ENCODE assay signal across 26 mouse cellular contexts in the genomic region with DNA sequence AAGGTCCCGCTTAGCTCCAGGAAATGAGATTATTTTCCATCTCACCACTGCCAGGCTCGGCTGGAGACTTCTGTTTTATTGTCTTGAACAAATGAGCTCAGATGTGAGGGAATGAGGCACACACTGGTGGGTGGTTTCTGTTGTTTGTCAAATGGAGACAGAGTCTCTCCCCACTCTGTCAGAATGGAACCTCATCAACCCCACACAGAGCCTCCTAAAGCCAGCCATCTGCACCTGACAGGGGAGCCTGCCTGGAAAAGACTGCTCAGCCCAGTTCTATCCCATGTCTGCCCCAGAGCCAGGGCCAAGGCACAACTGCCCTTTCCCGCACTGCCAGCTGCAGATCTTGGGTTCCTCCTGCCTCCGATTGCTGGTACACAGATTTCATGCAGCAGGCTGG. TPM values are rescaled to one million over a fixed set of nuclear protein-coding genes. Genes with fewer than 3 reads are reported as not detected.
DNase-seq lines count a peak whose midpoint lies in the region; ATAC-seq and TF ChIP-seq lines count a peak whose summit lies in the region.
"Had no signal": no experiment of that assay in that cellular context is flagged by ENCODE, and none has a peak within 500 bp of the region (broad histone marks: within the 10 kb centered on the region; RNA-seq: fewer than 3 reads in every experiment).

No protein-coding gene starts in this region.

- H3K4me2 ChIP-seq in forebrain, embryonic 15.5 days (replicated peaks) = no peak overlapping the region
- H3K4me2 ChIP-seq in forebrain, postnatal 0 days (ENCODE audit: low read depth) = no peak overlapping the region
- no peak overlapping the region for H3K4me2 ChIP-seq in hindbrain, embryonic 16.5 days (ENCODE audit: low read length)
- H3K4me2 ChIP-seq in midbrain, postnatal 0 days (ENCODE audit: low read depth, low read length, poor library complexity, severe bottlenecking) = no peak overlapping the region
- no peak overlapping the region for H3K4me2 ChIP-seq in midbrain, embryonic 15.5 days
- H3K4me2 ChIP-seq in neural tube, embryonic 15.5 days = no peak overlapping the region
- H3K4me2 ChIP-seq: kidney, embryonic 15.5 days; liver, embryonic 11.5 days; midbrain, embryonic 13.5 days had no signal

- 66% methylated on average over 4 of the region's 4 CpGs for WGBS in forebrain, embryonic 15.5 days
- 75% methylated on average over 4 of the region's 4 CpGs for WGBS in forebrain, postnatal 0 days
- WGBS in hindbrain, embryonic 16.5 days = 59% methylated on average over 4 of the region's 4 CpGs
- 74% methylated on average over 4 of the region's 4 CpGs for WGBS in hindbrain, embryonic 10.5 days
- WGBS in midbrain, postnatal 0 days = 59% methylated on average over 4 of the region's 4 CpGs
- WGBS in midbrain, embryonic 15.5 days = 74% methylated on average over 4 of the region's 4 CpGs
- 47% methylated on average over 4 of the region's 4 CpGs for WGBS in neural tube, embryonic 15.5 days

- H3K4me1 ChIP-seq in forebrain, embryonic 15.5 days = no peaks in the 10 kb centered on the region
- no peaks in the 10 kb centered on the region for H3K4me1 ChIP-seq in forebrain, postnatal 0 days (ENCODE audit: insufficient read depth)
- H3K4me1 ChIP-seq in hindbrain, embryonic 16.5 days (ENCODE audit: control insufficient read depth, insufficient read depth, low read depth, low read length) = no peaks in the 10 kb centered on the region
- H3K4me1 ChIP-seq in hindbrain, embryonic 10.5 days (replicated peaks) = peaks cover 5% of the 10 kb centered on the region
- H3K4me1 ChIP-seq in midbrain, postnatal 0 days (ENCODE audit: insufficient read depth, low read length) = no peaks in the 10 kb centered on the region
- no peaks in the 10 kb centered on the region for H3K4me1 ChIP-seq in midbrain, embryonic 15.5 days
- H3K4me1 ChIP-seq in neural tube, embryonic 15.5 days = no peaks in the 10 kb centered on the region
- H3K4me1 ChIP-seq: embryonic facial prominence, embryonic 10.5 days; kidney, embryonic 15.5 days; midbrain, embryonic 13.5 days had no signal

- H3K4me3 ChIP-seq in forebrain, embryonic 15.5 days = no peak overlapping the region
- H3K4me3 ChIP-seq in forebrain, postnatal 0 days (ENCODE audit: low read depth, low read length) = no peak overlapping the region
- H3K4me3 ChIP-seq in hindbrain, embryonic 16.5 days (ENCODE audit: low read length) = no peak overlapping the region
- no peak overlapping the region for H3K4me3 ChIP-seq in hindbrain, embryonic 10.5 days
- H3K4me3 ChIP-seq in midbrain, postnatal 0 days (ENCODE audit: low read depth, low read length) = no peak overlapping the region
- no peak overlapping the region for H3K4me3 ChIP-seq in midbrain, embryonic 15.5 days
- H3K4me3 ChIP-seq in neural tube, embryonic 15.5 days (replicated peaks) = no peak overlapping the region
- H3K4me3 ChIP-seq: embryonic facial prominence, embryonic 10.5 days; kidney, embryonic 15.5 days; megakaryocyte, embryonic 14.5 days; midbrain, embryonic 13.5 days had no signal

- TF ChIP-seq CTCF in forebrain, postnatal 0 days (IDR thresholded peaks at IDR 0.05; ENCODE audit: low read depth) = no peak
- TF ChIP-seq CTCF in midbrain, postnatal 0 days (IDR thresholded peaks at IDR 0.05) = no peak

- 0 out of 2 replicates have a peak overlapping the region, but pooled peaks have one; percentile 65 for H3K27ac ChIP-seq in forebrain, embryonic 15.5 days (replicated peaks)
- no peak overlapping the region for H3K27ac ChIP-seq in forebrain, postnatal 0 days (ENCODE audit: low read depth, low read length)
- no peak overlapping the region for H3K27ac ChIP-seq in hindbrain, embryonic 16.5 days (ENCODE audit: low read depth, low read length)
- H3K27ac ChIP-seq in hindbrain, embryonic 10.5 days = no peak overlapping the region
- H3K27ac ChIP-seq in midbrain, postnatal 0 days (ENCODE audit: low read depth, low read length) = no peak overlapping the region
- no peak overlapping the region for H3K27ac ChIP-seq in midbrain, embryonic 15.5 days
- peak overlapping the region; percentile 64 for H3K27ac ChIP-seq in neural tube, embryonic 15.5 days (replicated peaks)
- H3K27ac ChIP-seq: embryonic facial prominence, embryonic 10.5 days; kidney, embryonic 15.5 days; midbrain, embryonic 13.5 days; stomach, postnatal 0 days had no signal

- H3K27me3 ChIP-seq in forebrain, embryonic 15.5 days = no peaks in the 10 kb centered on the region
- H3K27me3 ChIP-seq in forebrain, postnatal 0 days (ENCODE audit: insufficient read depth, low read length) = no peaks in the 10 kb centered on the region
- no peaks in the 10 kb centered on the region for H3K27me3 ChIP-seq in hindbrain, embryonic 16.5 days (replicated peaks; ENCODE audit: control insufficient read depth, insufficient read depth, low read length)
- H3K27me3 ChIP-seq in hindbrain, embryonic 10.5 days (ENCODE audit: insufficient read depth, poor library complexity, severe bottlenecking) = no peaks in the 10 kb centered on the region
- H3K27me3 ChIP-seq in midbrain, postnatal 0 days (ENCODE audit: insufficient read depth, low read length) = no peaks in the 10 kb centered on the region
- no peaks in the 10 kb centered on the region for H3K27me3 ChIP-seq in midbrain, embryonic 15.5 days (replicated peaks)
- H3K27me3 ChIP-seq in neural tube, embryonic 15.5 days (replicated peaks) = no peaks in the 10 kb centered on the region
- H3K27me3 ChIP-seq: kidney, embryonic 15.5 days; midbrain, embryonic 13.5 days had no signal

- no peak for ATAC-seq in forebrain, embryonic 15.5 days (replicated peaks)
- no peak for ATAC-seq in forebrain, postnatal 0 days
- ATAC-seq in hindbrain, embryonic 16.5 days = 0 out of 2 replicates have a peak, but pooled peaks have one; percentile 11
- ATAC-seq in midbrain, postnatal 0 days (ENCODE audit: low FRiP score) = no peak
- ATAC-seq in midbrain, embryonic 15.5 days (replicated peaks) = no peak
- 0 out of 2 replicates have a peak, but pooled peaks have one; percentile 33 for ATAC-seq in neural tube, embryonic 15.5 days (ENCODE audit: low FRiP score)
- ATAC-seq: CD4-positive, CD25-positive, alpha-beta regulatory T cell, adult 4 months; liver, postnatal 0 days; midbrain, embryonic 13.5 days had no signal

- H3K9me3 ChIP-seq in forebrain, embryonic 15.5 days = no peaks in the 10 kb centered on the region
- H3K9me3 ChIP-seq in forebrain, postnatal 0 days (ENCODE audit: low read length) = no peaks in the 10 kb centered on the region
- H3K9me3 ChIP-seq in hindbrain, embryonic 16.5 days (ENCODE audit: control insufficient read depth, low read length) = no peaks in the 10 kb centered on the region
- 0 out of 2 replicates have a peak, but pooled peaks cover 3% of the 10 kb centered on the region for H3K9me3 ChIP-seq in hindbrain, embryonic 10.5 days
- no peaks in the 10 kb centered on the region for H3K9me3 ChIP-seq in midbrain, postnatal 0 days (ENCODE audit: low read length)
- H3K9me3 ChIP-seq in midbrain, embryonic 15.5 days = no peaks in the 10 kb centered on the region
- no peaks in the 10 kb centered on the region for H3K9me3 ChIP-seq in neural tube, embryonic 15.5 days (replicated peaks)
- H3K9me3 ChIP-seq: embryonic facial prominence, embryonic 10.5 days; kidney, embryonic 15.5 days; megakaryocyte, embryonic 14.5 days; midbrain, embryonic 13.5 days had no signal

- no peak for DNase-seq in forebrain, postnatal 0 days
- no peak for DNase-seq in hindbrain, embryonic 10.5 days (ENCODE audit: low spot score)
- DNase-seq in midbrain, postnatal 0 days (ENCODE audit: low spot score) = peak; percentile 13
- no peak for DNase-seq in ovary, adult 18-20 months (ENCODE audit: low spot score)
- DNase-seq: adrenal gland, postnatal 25 days; cerebellum, adult 11 months; cerebellum, adult 9-11 months; gastrocnemius, postnatal 14 days; kidney, adult 11 months; kidney, postnatal 4 days; left cerebral cortex, postnatal 4 days; liver, postnatal 0 days; right cerebral cortex, postnatal 14 days; thymus, adult 2 months; thymus, postnatal 4 days had no signal

- no peak overlapping the region for H3K9ac ChIP-seq in forebrain, embryonic 15.5 days (replicated peaks)
- H3K9ac ChIP-seq in forebrain, postnatal 0 days = no peak overlapping the region
- H3K9ac ChIP-seq in hindbrain, embryonic 16.5 days (ENCODE audit: low read depth, low read length) = no peak overlapping the region
- no peak overlapping the region for H3K9ac ChIP-seq in midbrain, postnatal 0 days (replicated peaks; ENCODE audit: low read length, poor library complexity, severe bottlenecking)
- no peak overlapping the region for H3K9ac ChIP-seq in midbrain, embryonic 15.5 days
- H3K9ac ChIP-seq in neural tube, embryonic 15.5 days (replicated peaks) = no peak overlapping the region
- H3K9ac ChIP-seq: kidney, embryonic 15.5 days; liver, postnatal 0 days; midbrain, embryonic 13.5 days had no signal

- peaks cover 9% of the 10 kb centered on the region; the same call in 1 of the 2 replicates for H3K36me3 ChIP-seq in forebrain, embryonic 15.5 days
- H3K36me3 ChIP-seq in forebrain, postnatal 0 days (ENCODE audit: insufficient read depth) = peaks cover 13% of the 10 kb centered on the region
- H3K36me3 ChIP-seq in hindbrain, embryonic 16.5 days (ENCODE audit: control insufficient read depth, insufficient read depth, low read length) = no peaks in the 10 kb centered on the region
- H3K36me3 ChIP-seq in hindbrain, embryonic 10.5 days = peaks cover 7% of the 10 kb centered on the region; the same call in 1 of the 2 replicates
- H3K36me3 ChIP-seq in midbrain, postnatal 0 days (ENCODE audit: insufficient read depth, low read length) = 0 out of 2 replicates have a peak, but pooled peaks cover 3% of the 10 kb centered on the region
- no peaks in the 10 kb centered on the region for H3K36me3 ChIP-seq in midbrain, embryonic 15.5 days (replicated peaks)
- H3K36me3 ChIP-seq in neural tube, embryonic 15.5 days = peaks cover 8% of the 10 kb centered on the region; the same call in 1 of the 2 replicates
- H3K36me3 ChIP-seq: kidney, embryonic 15.5 days had no signal

RNA-seq across cellular contexts. Expression of a gene that starts 34.5 kb away (rescaled TPM):
- 10.1 and 11.4 TPM in 2 replicates for polyA plus RNA-seq in forebrain, embryonic 15.5 days (2015; fragmentation: Nextera tagmentation; extraction: Ambion mirVana)
- total RNA-seq in forebrain, postnatal 0 days (2014; rRNA removed) = 11.6 and 13.1 TPM in 2 replicates
- 6.5 and 7.9 TPM in 2 replicates for polyA plus RNA-seq in forebrain, postnatal 0 days (2015; fragmentation: Nextera tagmentation; extraction: Ambion mirVana)
- polyA plus RNA-seq in hindbrain, embryonic 16.5 days (2015; fragmentation: Nextera tagmentation; extraction: Ambion mirVana) = 4.4 and 7.0 TPM in 2 replicates
- 5.7 and 5.9 TPM in 2 replicates for polyA plus RNA-seq in hindbrain, embryonic 10.5 days (2016; fragmentation: Nextera tagmentation; extraction: Ambion mirVana)
- total RNA-seq in midbrain, postnatal 0 days (2014; rRNA removed) = 5.9 and 6.1 TPM in 2 replicates
- 3.1 and 3.5 TPM in 2 replicates for polyA plus RNA-seq in midbrain, postnatal 0 days (2015; fragmentation: Nextera tagmentation; extraction: Ambion mirVana)
- polyA plus RNA-seq in midbrain, embryonic 15.5 days (2015; fragmentation: Nextera tagmentation; extraction: Ambion mirVana) = 4.8 and 5.2 TPM in 2 replicates
- 7.0 and 8.0 TPM in 2 replicates for polyA plus RNA-seq in neural tube, embryonic 15.5 days (2015; fragmentation: Nextera tagmentation; extraction: Ambion mirVana)
- polyA plus RNA-seq: CD4-positive, CD25-positive, alpha-beta regulatory T cell, adult 4 months had no signal

Comparison
In these comparisons a context has a peak if more than half of its experiments do, and no peak if none do; other contexts are left out.
1. H3K27ac ChIP-seq: peak in forebrain, embryonic 15.5 days (single experiment) and neural tube, embryonic 15.5 days (single experiment); none in forebrain, postnatal 0 days (single experiment), hindbrain, embryonic 16.5 days (single experiment), hindbrain, embryonic 10.5 days (single experiment), midbrain, postnatal 0 days (single experiment) and midbrain, embryonic 15.5 days (single experiment).
2. ATAC-seq: peak in hindbrain, embryonic 16.5 days (single experiment) and neural tube, embryonic 15.5 days (single experiment); none in forebrain, embryonic 15.5 days (single experiment), forebrain, postnatal 0 days (single experiment), midbrain, postnatal 0 days (single experiment) and midbrain, embryonic 15.5 days (single experiment).